Mouse (Mus musculus): ENCODE data around the gene Nnat.

The Nnat gene

GRCm38 (mm10) chr2:157601435-157601839, 41.6 kb downstream of the Nnat start:
- no peak for DNase-seq (ENCODE audit: low read depth in 2 of 2, low spot score in 2 of 2)

DNA sequence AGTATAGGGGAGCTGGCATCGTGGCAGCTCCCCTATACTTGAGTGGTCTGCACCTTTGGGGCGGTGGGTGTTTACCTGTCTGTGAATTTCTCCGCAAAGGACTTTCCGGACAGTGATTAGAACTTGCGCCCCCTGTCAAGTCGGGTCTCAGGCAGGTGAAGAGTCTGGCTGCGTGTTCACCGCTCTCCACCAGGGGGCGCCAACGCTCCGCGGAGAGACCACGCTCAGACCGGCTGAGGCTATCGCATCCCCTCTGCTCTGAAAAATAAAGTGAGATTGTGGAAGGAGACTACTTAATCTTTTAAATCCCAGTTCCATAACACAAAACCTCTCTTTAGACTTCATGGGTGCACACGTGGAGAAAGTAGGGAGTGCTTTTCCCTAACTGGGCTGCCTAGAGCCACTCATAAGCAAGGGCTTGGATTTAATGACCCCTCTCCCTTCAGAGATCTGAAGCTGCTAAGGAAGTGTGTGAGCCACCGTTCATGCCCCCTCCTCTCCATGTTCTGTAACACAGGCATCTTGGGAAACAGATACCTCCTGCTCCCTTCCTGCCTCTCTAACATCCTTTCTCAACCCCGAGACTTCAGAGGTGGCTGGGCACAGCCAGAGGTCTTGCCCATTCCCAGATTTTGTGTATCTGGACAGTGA, 45.3 kb downstream of the Nnat start:
- DNase-seq (ENCODE audit: low read depth in 2 of 2, low spot score in 2 of 2): peak; percentile 63 to 75

DNA sequence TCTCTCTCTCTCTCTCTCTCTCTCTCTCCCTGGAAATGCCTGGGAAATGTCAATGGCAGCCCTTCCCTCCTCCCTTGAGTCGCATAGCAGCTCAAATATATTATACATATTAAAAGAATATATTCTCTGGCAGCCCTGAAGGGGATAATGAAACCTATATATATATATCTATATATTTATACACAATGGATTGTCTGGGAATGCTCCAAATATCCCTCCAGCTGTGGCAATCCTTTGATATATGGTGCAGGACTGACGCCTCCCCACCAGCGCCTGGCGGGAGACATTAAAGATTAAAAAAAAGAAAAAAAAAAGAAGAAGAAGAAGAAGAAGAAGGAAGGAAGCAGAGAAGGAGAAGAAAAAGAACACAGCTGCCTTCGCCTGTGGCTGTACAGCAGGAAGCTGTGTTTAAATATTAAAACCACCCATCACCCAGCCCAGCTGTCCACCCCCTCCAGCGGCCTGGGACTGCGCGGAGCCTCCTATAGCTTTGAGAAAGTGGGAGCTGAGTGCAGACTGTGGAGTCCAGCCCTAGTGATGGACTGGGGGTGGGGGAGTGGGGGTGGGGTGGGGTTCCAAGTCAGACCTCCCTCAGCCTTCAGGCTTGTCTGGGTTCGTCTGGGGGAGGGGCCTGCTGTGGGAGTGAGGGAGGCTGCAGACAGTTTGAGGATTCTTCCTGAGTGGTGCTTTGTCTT, 47.8 kb downstream of the Nnat start:
- no peak for DNase-seq (ENCODE audit: low read depth in 2 of 2, low spot score in 2 of 2)

GRCm38 (mm10) chr2:157611735-157612134, 51.9 kb downstream of the Nnat start:
- no peak for DNase-seq (ENCODE audit: low read depth in 2 of 2, low spot score in 2 of 2)

All from CD8-positive naive resting alpha-beta T cell, adult 2 months (primary cell).